Mouse (Mus musculus) thymus, postnatal 25 days (tissue): ENCODE data around the gene Nrxn2.

Experiments used
- DNase-seq: peaks from one replicate; pipeline ENCODE4 v3.0.0; 2022

Nrxn2 gene

GRCm38 (mm10) chr19:6452672-6453310, 34.3 kb downstream of the Nrxn2 start:
- DNase-seq: no peak

- no peak for DNase-seq
These were observed 34.8 kb downstream of the Nrxn2 start for GRCm38 (mm10) chr19:6453349-6453748.

DNA sequence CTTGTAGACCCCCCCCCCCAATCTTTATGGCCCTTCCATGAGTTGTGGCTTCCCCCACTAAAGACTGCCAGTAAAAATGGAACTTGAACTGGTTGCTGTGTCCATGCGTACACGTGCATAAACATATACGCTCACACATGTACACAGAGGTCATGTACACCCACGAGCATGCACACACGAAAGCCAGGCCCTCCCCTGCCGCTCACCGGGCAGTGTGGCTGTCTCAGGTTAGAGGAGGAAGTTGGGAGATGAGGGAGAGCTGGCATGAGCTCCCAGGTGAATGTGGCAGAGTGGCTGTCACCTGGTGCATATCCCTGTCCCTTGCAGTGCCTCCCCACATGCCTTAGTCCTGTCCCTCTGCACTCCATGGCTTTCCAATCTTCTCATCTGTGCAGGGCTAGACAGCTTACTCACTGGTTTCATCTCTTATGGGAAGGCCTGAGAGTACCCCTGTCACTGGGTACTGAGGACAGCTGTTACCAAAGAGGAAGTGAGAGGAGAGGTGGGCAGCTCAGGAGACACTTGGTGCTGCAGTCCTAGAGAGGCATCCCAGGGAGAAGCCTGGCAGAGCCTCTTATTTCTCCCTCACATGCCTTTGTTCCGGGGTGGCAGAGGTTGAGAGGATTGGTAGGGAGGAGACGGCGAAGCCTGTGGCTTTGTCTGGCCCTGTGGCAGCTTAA, 35.6 kb downstream of the Nrxn2 start:
- DNase-seq: no peak

- no peak for DNase-seq
These were observed 41.0 kb downstream of the Nrxn2 start for GRCm38 (mm10) chr19:6459504-6459903.

- no peak for DNase-seq
These were observed 44.3 kb downstream of the Nrxn2 start for GRCm38 (mm10) chr19:6462841-6463240.

- DNase-seq: no peak
These were observed 46.0 kb downstream of the Nrxn2 start for GRCm38 (mm10) chr19:6464306-6465071.

- DNase-seq: no peak
These were observed 46.6 kb downstream of the Nrxn2 start for GRCm38 (mm10) chr19:6465090-6465489.

- no peak for DNase-seq
These were observed 48.4 kb downstream of the Nrxn2 start for GRCm38 (mm10) chr19:6466945-6467344.

DNA sequence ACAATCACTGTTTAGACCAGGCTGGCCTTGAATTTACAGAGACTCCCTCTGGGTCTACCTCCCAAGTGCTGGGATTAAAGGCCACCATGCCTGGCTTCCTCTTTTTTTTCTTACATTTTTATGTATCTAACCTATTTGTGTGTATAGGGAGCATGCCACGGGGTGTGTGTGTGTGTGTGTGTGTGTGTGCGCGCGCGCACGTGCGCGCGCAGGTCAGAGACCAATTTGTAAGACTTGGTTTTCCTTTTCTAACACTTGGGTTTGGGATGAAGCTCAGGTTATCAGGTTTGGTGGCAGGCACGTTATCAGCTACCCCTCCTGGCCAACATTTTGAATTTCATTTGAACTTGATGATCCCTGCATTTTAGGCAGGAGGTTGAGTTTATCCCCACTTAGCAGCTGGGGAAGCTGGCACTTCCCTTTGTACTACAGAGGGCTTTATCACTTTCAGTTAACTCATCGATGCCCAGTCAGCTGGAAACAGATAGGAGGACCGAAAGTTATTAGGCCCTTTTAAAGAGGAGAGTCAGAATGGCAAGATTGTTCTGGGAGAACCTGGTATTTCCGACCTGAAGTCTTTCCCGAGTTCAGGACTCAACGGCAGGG, 48.9 kb downstream of the Nrxn2 start:
- DNase-seq: no peak

GRCm38 (mm10) chr19:6471630-6472029, 53.1 kb downstream of the Nrxn2 start:
- no peak for DNase-seq

- DNase-seq: no peak
These were observed 54.3 kb downstream of the Nrxn2 start for GRCm38 (mm10) chr19:6472821-6473220.

DNA sequence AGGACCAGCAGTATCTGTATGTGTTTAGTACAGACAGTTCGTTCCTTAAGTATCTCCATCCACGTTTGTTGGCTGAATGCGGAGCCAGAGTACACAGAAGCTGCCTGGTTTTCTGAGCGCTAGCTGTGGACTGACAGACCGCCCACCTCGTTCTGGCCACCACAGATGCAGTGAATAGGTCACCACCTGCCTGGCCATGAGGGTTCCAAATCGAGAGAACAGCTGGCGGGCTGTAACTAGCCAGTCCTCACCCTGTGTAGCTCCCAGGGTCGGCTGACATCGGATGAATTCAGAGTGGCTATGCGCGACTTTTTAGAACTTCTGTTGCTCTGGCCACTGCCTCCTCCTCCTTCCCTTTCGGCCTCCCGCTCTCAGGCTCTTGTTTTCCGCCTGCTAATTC, 56.2 kb downstream of the Nrxn2 start:
- no peak for DNase-seq

- no peak for DNase-seq
These were observed 56.6 kb downstream of the Nrxn2 start for GRCm38 (mm10) chr19:6475129-6475528.

DNA sequence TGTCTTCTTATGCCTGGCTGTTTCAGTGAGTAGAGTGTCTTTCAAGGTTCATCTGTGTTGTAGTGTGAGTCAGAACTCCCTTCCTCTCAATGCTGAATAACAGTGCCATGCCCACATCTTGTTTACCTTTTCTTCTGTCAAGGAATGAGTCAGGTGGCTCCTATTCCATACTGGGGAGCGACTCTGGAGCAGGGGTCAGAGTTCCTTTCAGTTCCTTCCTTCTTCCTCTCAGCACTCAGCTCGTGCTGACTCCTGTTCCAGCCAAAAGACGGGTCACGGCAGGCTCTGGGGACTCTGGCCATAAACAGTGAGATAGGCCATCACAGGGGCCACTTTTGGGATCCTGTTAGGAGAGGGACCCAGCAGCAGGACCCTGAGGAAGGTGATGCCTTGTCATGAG, 58.5 kb downstream of the Nrxn2 start:
- no peak for DNase-seq

GRCm38 (mm10) chr19:6478566-6478965, 60.0 kb downstream of the Nrxn2 start:
- DNase-seq: no peak

GRCm38 (mm10) chr19:6482886-6483285, 64.4 kb downstream of the Nrxn2 start:
- DNase-seq: no peak

DNA sequence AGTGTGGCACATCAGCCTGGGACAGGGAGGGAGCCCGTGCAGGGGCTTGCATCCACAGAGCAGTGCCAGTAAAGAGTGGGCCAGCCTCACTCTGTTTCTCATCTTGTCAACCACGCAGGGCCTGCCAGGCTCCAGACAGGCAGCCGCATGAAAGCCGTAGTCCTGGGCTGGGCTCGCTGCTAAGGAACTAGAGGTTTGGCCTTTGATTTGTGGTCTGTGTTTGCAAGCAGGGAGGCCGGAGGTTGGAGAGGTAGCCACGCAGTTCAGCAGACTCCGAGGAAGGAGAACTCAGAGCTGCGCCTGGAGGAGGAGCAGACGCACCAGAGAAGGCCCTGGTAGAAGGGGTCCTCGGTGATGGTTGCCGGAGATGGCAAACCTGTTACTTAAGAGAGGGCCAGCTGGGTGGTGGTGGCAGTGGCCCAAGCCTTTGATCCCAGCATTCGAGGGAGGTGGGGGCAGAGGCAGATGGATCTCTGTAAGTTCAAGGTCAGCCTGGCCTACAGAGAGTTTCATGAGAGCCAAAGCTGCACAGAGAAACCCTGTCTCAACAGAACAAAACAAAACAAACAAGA, 66.6 kb downstream of the Nrxn2 start:
- no peak for DNase-seq

DNA sequence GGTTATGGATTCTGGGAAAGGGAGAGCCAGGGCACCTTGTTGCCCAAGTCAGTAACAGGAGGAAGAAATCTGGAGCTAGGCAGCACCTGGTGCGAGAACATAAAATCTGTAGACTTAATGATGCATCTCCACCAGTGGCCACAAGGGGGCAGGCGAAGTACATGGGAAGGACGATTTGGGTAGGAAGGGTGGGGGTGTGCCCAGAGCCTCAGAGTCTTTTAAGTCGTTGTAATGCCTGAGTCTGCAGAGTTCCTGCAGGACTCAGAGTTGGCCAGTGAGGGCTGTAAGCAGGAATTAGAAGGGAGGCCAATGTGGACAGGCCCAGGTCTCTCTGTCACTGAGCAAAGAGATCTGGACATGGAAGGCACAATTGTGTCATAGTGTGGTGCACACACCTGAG, 70.5 kb downstream of the Nrxn2 start:
- peak; percentile 83 for DNase-seq

DNA sequence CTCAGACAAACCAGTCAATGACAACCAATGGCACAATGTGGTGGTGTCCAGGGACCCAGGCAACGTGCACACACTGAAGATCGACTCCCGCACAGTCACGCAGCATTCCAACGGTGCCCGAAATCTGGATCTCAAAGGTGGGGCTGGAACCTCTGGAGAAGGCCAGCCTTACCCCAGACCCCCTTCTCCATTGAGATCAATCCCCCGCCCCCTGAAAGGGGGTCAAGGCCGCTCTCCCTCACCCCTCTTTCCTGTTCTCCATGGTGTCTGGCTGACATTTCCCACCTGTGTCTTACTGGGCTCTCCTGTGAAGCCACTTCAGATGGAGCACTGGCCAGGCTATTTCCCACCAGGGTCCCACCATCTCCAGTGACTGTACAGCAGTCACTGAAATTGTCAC, 73.0 kb downstream of the Nrxn2 start:
- DNase-seq: no peak

GRCm38 (mm10) chr19:6492124-6492523, 73.6 kb downstream of the Nrxn2 start:
- peak; percentile 22 for DNase-seq

GRCm38 (mm10) chr19:6493219-6493618, 74.7 kb downstream of the Nrxn2 start:
- DNase-seq: no peak

DNA sequence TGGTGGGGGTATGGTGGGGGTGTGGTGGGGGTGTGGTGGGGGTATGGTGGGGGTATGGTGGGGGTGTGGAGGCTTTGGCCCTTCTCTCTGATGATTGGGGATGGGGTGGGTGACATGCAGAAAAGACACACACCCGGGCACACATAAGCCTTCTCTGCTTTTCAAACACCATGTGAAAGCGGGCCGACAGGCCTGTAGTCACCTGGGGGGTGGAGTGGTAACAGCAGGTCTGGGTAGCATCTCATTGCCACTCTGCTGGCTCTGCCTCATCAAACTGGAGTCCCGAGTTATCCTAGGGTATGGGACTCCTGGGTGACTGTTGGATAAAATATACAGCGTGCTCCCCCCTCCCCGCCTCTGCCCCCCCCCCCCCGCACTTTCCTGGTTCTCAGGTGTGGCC, 75.5 kb downstream of the Nrxn2 start:
- DNase-seq: no peak

- no peak for DNase-seq
These were observed 76.1 kb downstream of the Nrxn2 start for GRCm38 (mm10) chr19:6494504-6495170.
